Mouse (Mus musculus) ES-Bruce4 (cell line): ENCODE measurements around the gene Ccl2. TPM values are rescaled to one million over a fixed set of nuclear protein-coding genes. Genes with fewer than 3 reads are reported as not detected.

Source experiments
- H3K27ac ChIP-seq: 2 replicates; pipeline ENCODE4 v1.5.1; 2012; ENCODE audit warnings: low read length, inconsistent platforms; ENCODE audit not compliant: insufficient read depth
- H3K27me3 ChIP-seq: 2 replicates; pipeline ENCODE4 v1.6.1; 2012; ENCODE audit warnings: mild to moderate bottlenecking, low read length, inconsistent platforms; ENCODE audit not compliant: control insufficient read depth, poor library complexity, insufficient read depth, severe bottlenecking
- H3K36me3 ChIP-seq: 2 replicates; pipeline ENCODE4 v1.6.1; 2012; ENCODE audit warnings: inconsistent platforms, mild to moderate bottlenecking, low read length, moderate library complexity; ENCODE audit not compliant: control insufficient read depth, poor library complexity, insufficient read depth, severe bottlenecking
- H3K4me1 ChIP-seq: one replicate; pipeline ENCODE4 v1.8.1; 2011; ENCODE audit warnings: low read length; ENCODE audit not compliant: control insufficient read depth, insufficient read depth
- H3K4me3 ChIP-seq: 2 replicates; pipeline ENCODE4 v1.5.1; 2011; ENCODE audit warnings: low read depth, mild to moderate bottlenecking, low read length
- H3K9ac ChIP-seq: 2 replicates; pipeline ENCODE4 v1.6.1; 2012; ENCODE audit warnings: low read depth, mild to moderate bottlenecking, inconsistent platforms; ENCODE audit not compliant: poor library complexity, severe bottlenecking
- H3K9me3 ChIP-seq: replicated peaks from 2 replicates; pipeline ENCODE4 v1.6.1; 2012; ENCODE audit warnings: mild to moderate bottlenecking, low read length, inconsistent platforms; ENCODE audit not compliant: control insufficient read depth, poor library complexity, insufficient read depth, severe bottlenecking
- CTCF ChIP-seq: IDR thresholded peaks from one replicate; pipeline ENCODE4 v1.8.1; 2011; ENCODE audit warnings: low read depth, low read length
- EP300 ChIP-seq: IDR thresholded peaks from 2 replicates; pipeline ENCODE4 v1.6.1; 2011; ENCODE audit warnings: low read depth, low read length; ENCODE audit not compliant: insufficient read depth
- POLR2A ChIP-seq: IDR thresholded peaks from one replicate; pipeline ENCODE4 v1.8.1; 2011; ENCODE audit warnings: low read length; ENCODE audit not compliant: insufficient read depth
- polyA plus RNA-seq: library from polyadenylated mRNA; stranded (reverse); fragments of >200 nt; gene quantifications from 2 replicates; pipeline ENCODE4 v1.2.4, GENCODE M21; 2011; ENCODE audit warnings: low read depth; ENCODE audit not compliant: missing spikeins, insufficient read depth, insufficient read length

The Ccl2 gene
- polyA plus RNA-seq, 1 experiment = 4.3 TPM

GRCm38 (mm10) chr11:82039132-82039660 lies 3.8 kb downstream of the Ccl2 start:
- Histone ChIP-seq H3K9ac (no peak overlapping the region), H3K4me1 (no peaks in the 10 kb centered on the region), H3K27ac (no peak overlapping the region), H3K36me3 (no peaks in the 10 kb centered on the region), H3K27me3 (no peaks in the 10 kb centered on the region), H3K4me3 (no peak overlapping the region), H3K9me3 (no peaks in the 10 kb centered on the region)
- no peak for TF ChIP-seq CTCF
- TF ChIP-seq EP300 = no peak
- TF ChIP-seq POLR2A = no peak

DNA sequence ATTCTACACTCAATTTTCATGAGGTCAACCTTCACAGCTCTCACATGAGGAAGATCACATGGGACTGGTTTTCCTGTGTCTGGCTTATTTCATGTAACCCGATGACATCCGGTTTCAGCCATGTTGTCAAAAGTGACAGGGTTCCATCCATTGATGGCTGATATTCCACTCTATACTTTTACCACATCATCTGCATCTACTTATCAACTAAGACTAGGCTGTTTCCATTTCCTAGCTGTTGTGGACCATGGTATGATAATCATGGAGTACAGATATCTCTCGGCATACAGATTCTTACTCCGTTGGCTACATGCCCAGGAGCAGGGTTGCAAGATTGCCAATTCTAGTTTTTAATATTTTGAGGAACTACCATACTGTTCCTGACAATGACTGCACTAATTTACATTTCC lies 6.3 kb downstream of the Ccl2 start:
- Histone ChIP-seq H3K4me3 (no peak overlapping the region), H3K27ac (no peak overlapping the region), H3K4me1 (no peaks in the 10 kb centered on the region), H3K36me3 (no peaks in the 10 kb centered on the region), H3K27me3 (no peaks in the 10 kb centered on the region), H3K9ac (no peak overlapping the region), H3K9me3 (no peaks in the 10 kb centered on the region)
- TF ChIP-seq EP300 (no peak), CTCF (no peak), POLR2A (no peak)

- H3K9ac ChIP-seq = no peak within 1 kb of the TSS
- H3K4me3 ChIP-seq = no peak within 1 kb of the TSS
- H3K9me3 ChIP-seq = no peaks in the 10 kb centered on the region
- H3K36me3 ChIP-seq = no peaks in the 10 kb centered on the region
- H3K27me3 ChIP-seq = no peaks in the 10 kb centered on the region
- H3K4me1 ChIP-seq = no peaks in the 10 kb centered on the region
- TF ChIP-seq CTCF = no peak
- no peak for TF ChIP-seq POLR2A
- no peak for TF ChIP-seq EP300
- no peak within 1 kb of the TSS for H3K27ac ChIP-seq
These were observed 10.1 kb downstream of the Ccl2 start, which contains the start of gene Ccl7 for GRCm38 (mm10) chr11:82045471-82045870. Ccl7 (plus strand) TSS chr11:82045712.

DNA sequence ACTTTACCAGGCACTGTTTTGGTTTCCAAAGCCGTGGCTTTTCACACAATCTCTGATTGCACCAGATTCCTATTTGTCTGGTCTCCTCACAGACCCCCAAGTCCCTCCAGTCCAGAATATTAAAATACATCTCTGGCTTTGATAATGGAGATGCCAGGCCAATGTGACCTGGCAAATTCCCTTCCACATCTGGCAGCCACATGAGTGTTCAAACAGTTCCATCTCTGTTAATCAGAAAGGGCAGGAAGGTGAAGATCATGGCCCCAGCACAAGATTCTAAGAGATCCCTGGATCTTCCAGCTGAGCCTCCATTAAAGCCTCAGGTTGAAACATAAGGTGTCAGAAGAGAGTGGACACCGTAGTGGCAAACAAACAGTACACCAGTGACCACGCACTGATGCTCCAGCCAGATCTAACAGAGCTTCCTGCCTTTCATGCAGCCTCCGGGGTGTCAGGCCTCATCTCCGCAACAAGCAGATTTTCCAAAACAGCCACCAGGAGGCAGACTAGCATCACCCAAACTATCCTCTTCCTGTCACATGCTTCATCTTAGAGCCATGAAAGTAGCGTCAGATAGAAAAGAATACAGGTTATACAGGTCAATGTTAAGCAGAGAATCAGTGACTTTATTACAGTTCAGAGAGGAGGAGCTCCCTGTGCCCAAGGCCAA lies 12.5 kb downstream of the Ccl2 start:
- H3K4me3 ChIP-seq = no peak overlapping the region
- no peak for TF ChIP-seq POLR2A
- TF ChIP-seq CTCF = peak; percentile 41
- no peak overlapping the region for H3K9ac ChIP-seq
- H3K4me1 ChIP-seq = no peaks in the 10 kb centered on the region
- H3K27ac ChIP-seq = no peak overlapping the region
- no peaks in the 10 kb centered on the region for H3K9me3 ChIP-seq
- no peaks in the 10 kb centered on the region for H3K27me3 ChIP-seq
- H3K36me3 ChIP-seq = no peaks in the 10 kb centered on the region

- no peaks in the 10 kb centered on the region for H3K27me3 ChIP-seq
- TF ChIP-seq EP300 (no peak), POLR2A (no peak), CTCF (no peak)
- no peaks in the 10 kb centered on the region for H3K36me3 ChIP-seq
- H3K4me3 ChIP-seq = no peak overlapping the region
- no peaks in the 10 kb centered on the region for H3K4me1 ChIP-seq
- H3K9ac ChIP-seq = no peak overlapping the region
- H3K27ac ChIP-seq = no peak overlapping the region
- no peaks in the 10 kb centered on the region for H3K9me3 ChIP-seq
These were observed 18.5 kb downstream of the Ccl2 start for GRCm38 (mm10) chr11:82053849-82054248.

GRCm38 (mm10) chr11:82057646-82058045 lies 22.3 kb downstream of the Ccl2 start, which contains the start of gene Ccl11:
Ccl11 (plus strand) TSS chr11:82057823.
- TF ChIP-seq CTCF (no peak), EP300 (no peak), POLR2A (no peak)
- Histone ChIP-seq H3K27ac (no peak within 1 kb of the TSS), H3K4me1 (no peaks in the 10 kb centered on the region), H3K4me3 (no peak within 1 kb of the TSS), H3K36me3 (no peaks in the 10 kb centered on the region), H3K9me3 (no peaks in the 10 kb centered on the region), H3K27me3 (no peaks in the 10 kb centered on the region), H3K9ac (no peak within 1 kb of the TSS)
